Mouse (Mus musculus) brain, embryonic 14.5 days (tissue): ENCODE results near the gene Mageh1.
"Not testable (repeated sequence)": the region's sequence is repeated elsewhere in the genome, so short reads cannot be mapped to it uniquely, and the experiment has no call there.

Experiments used
- CTCF ChIP-seq: fragments of 200-500 bp; IDR thresholded peaks from 2 replicates; pipeline ENCODE4 v1.5.1; 2012; ENCODE audit warnings: inconsistent platforms, mild to moderate bottlenecking, moderate library complexity, borderline replicate concordance; ENCODE audit not compliant: insufficient read depth, insufficient read length; ENCODE audit errors: extremely low read depth
- POLR2A ChIP-seq: fragments of 200-500 bp; IDR thresholded peaks from 2 replicates; pipeline ENCODE4 v1.6.1; 2012; ENCODE audit warnings: mild to moderate bottlenecking, inconsistent platforms, borderline replicate concordance; ENCODE audit not compliant: poor library complexity, insufficient read depth, insufficient read length, severe bottlenecking; ENCODE audit errors: extremely low read depth

DNA sequence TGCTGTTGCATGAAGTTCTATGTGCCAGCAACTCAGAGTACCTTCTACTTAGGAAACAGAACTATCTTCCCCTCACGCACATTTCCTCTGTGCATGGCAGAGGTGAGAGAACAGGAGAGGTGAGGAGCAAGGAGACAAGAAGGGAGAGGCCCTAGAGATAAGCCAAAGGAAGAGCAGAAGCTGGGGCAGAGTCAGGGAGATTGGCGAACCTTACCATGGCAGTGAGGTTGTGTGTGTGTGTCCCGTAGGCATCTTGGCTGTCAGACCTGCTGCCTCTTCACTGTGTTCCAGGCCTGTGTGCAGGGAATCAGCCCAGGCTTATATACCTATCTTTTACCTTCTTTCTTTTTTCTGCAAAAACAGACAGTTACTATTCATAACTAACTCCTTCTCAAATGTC lies 11.7 kb downstream of the Mageh1 start:
- TF ChIP-seq POLR2A, CTCF: not testable (repeated sequence)
